Mouse (Mus musculus) embryonic facial prominence, embryonic 14.5 days (tissue): Measurements from ENCODE around the gene Pigh. TPM values are rescaled to one million over a fixed set of nuclear protein-coding genes. Genes with fewer than 3 reads are reported as not detected.
A peak's percentile ranks its signal among the peaks of the same experiment; 100 is the strongest.

Experiments used
- ATAC-seq: fragments of 200-750 bp; cut with Nextera tagmentation; 2 replicates; pipeline ENCODE4 v1.8.0; 2017; ENCODE audit warnings: low read depth, moderate number of reproducible peaks, moderate TSS enrichment
- DNase-seq: peaks from one replicate; pipeline ENCODE4 v3.0.0-alpha.2; 2015; ENCODE audit warnings: low spot score
- H3K27ac ChIP-seq: fragments of 300-500 bp; sonication (generic); replicated peaks from 2 replicates; pipeline ENCODE4 v1.5.1; 2014; ENCODE audit warnings: low read depth, mild to moderate bottlenecking, low read length, moderate library complexity
- H3K27me3 ChIP-seq: fragments of 300-500 bp; sonication (generic); replicated peaks from 2 replicates; pipeline ENCODE4 v1.6.1; 2014; ENCODE audit warnings: low read length; ENCODE audit not compliant: control insufficient read depth, insufficient read depth
- H3K36me3 ChIP-seq: fragments of 300-500 bp; sonication (generic); 2 replicates; pipeline ENCODE4 v1.6.1; 2014; ENCODE audit warnings: low read length, mixed read lengths; ENCODE audit not compliant: control insufficient read depth, insufficient read depth
- H3K4me1 ChIP-seq: fragments of 300-500 bp; sonication (generic); 2 replicates; pipeline ENCODE4 v1.6.1; 2014; ENCODE audit warnings: antibody characterized with exemption, low read length; ENCODE audit not compliant: control insufficient read depth, insufficient read depth
- H3K4me2 ChIP-seq: fragments of 300-500 bp; sonication (generic); 2 replicates; pipeline ENCODE4 v1.6.1; 2014; ENCODE audit warnings: low read depth, mild to moderate bottlenecking, low read length, moderate library complexity, mixed read lengths
- H3K4me3 ChIP-seq: fragments of 300-500 bp; sonication (generic); 2 replicates; pipeline ENCODE4 v1.5.1; 2014; ENCODE audit warnings: low read depth, mild to moderate bottlenecking, low read length
- H3K9ac ChIP-seq: fragments of 300-500 bp; sonication (generic); 2 replicates; pipeline ENCODE4 v1.6.1; 2014; ENCODE audit warnings: low read depth, mild to moderate bottlenecking, low read length, moderate library complexity, mixed read lengths
- H3K9me3 ChIP-seq: fragments of 300-500 bp; sonication (generic); 2 replicates; pipeline ENCODE4 v1.6.1; 2016; ENCODE audit warnings: low read length; ENCODE audit not compliant: control insufficient read depth
- WGBS: fragments of 180-500 bp; shearing (Covaris S2); extraction: QIAGEN DNeasy Blood & Tissue Kit; methylation state at CpG from one replicate; pipeline ENCODE4 v1.1.7; 2014; 5-methylcytosine and 5-hydroxymethylcytosine counted together
- polyA plus RNA-seq: library from polyadenylated mRNA; unstranded; fragments of >200 nt; fragmentation: Nextera tagmentation; extraction: Ambion mirVana; gene quantifications from 2 replicates; pipeline ENCODE4 v1.2.1, GENCODE M21; 2014

Pigh gene
- polyA plus RNA-seq = 20.1 and 24.5 TPM in 2 replicates

DNA sequence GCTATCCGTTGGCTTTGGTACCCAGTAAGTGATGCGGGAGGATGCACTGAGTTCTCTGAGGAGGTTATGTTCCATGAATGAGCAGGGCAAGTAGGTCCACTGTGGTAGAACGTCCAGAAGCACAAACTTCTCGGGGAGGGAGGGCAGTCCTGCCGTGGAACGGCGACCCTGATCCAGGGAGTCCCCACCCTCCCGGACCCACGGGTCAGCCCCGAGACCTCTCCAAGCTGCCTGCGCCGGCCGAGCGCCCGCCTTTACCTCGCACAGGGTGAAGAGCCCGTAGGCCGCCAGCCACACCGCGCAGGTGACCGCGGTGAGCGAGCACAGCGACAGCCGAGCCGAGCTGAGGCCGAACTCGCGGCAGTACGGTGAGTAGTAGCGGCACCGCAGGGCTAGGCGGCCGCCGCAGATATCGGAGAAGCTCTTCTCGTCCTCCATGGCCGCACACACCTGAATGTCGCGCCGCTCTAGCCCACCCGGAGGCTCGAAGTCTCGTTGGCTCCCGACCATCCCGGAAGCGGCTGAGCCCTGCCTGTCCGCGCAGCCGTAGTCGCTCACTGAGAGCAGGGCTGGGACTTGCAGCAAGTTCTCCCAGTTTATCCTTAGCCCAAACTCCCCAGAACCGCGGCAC lies at the start of gene Pigh:
Gene Pigh, minus strand, starts transcription at position 470 of the 631 bp plus-strand sequence.
- WGBS = 2% methylated on average over 20 of the region's 53 CpGs
- peak; percentile 99 for ATAC-seq

DNA sequence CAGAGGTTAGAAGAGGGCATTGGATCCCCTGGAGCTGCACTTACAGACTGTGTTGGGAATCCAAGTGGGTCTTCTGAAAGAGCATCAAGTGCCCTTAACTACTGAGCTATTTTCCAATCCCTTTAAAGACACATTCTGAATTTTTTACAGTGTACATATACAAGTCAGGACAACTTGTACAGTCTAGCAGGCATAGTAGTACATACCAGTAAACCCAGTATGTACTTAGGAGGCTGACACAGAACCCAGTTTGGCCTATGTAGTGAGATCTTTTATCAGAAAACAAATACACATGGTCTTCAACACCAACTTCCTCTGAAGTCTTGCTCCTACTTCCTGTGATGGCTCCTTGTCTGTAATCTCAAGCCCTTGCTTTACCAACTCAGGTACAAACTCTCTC lies 49.5 kb upstream of the Pigh start:
- Histone ChIP-seq H3K27ac (no peak overlapping the region), H3K36me3 (no peaks in the 10 kb centered on the region), H3K9me3 (no peaks in the 10 kb centered on the region), H3K4me3 (no peak overlapping the region), H3K9ac (no peak overlapping the region), H3K4me2 (no peak overlapping the region), H3K27me3 (no peaks in the 10 kb centered on the region), H3K4me1 (no peaks in the 10 kb centered on the region)
- DNase-seq = no peak
- ATAC-seq = no peak

More for the DNA sequence above, at the start of gene Pigh:
- H3K4me3 ChIP-seq = peak within 1 kb of the TSS; percentile 92
- no peaks in the 10 kb centered on the region for H3K9me3 ChIP-seq
- peaks cover 12% of the 10 kb centered on the region for H3K36me3 ChIP-seq
- DNase-seq = peak; percentile 96
- H3K27ac ChIP-seq = no peak within 1 kb of the TSS; the same call in 1 of the 2 replicates
- H3K4me1 ChIP-seq = peaks cover 6% of the 10 kb centered on the region
- H3K4me2 ChIP-seq = peak within 1 kb of the TSS; percentile 68
- H3K9ac ChIP-seq = peak within 1 kb of the TSS; percentile 91
- no peaks in the 10 kb centered on the region for H3K27me3 ChIP-seq

DNA sequence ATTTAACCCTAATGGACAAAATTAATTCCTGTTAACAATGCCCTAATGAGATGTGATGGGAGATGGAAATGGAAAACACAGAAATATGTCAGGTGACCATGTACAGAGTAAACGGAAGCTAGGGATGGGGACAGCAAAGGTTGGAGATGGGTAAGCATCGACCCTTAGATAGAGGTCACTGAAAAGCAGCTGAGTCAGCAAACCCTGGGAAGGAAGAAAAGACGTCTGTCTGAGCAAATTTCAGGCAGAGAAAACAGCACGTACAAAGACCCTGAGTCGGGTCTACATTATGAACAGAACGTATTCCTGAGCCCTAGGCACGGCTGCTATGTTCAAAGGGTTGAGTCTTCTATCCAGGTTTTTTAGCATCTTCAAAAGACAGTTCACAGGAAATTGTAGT lies 47.5 kb upstream of the Pigh start:
- H3K36me3 ChIP-seq = no peaks in the 10 kb centered on the region
- H3K4me2 ChIP-seq = no peak overlapping the region
- H3K4me3 ChIP-seq = no peak overlapping the region
- H3K9ac ChIP-seq = no peak overlapping the region
- WGBS = 53% methylated on average over 7 of the region's 7 CpGs
- ATAC-seq (no peak), DNase-seq (no peak)
- H3K9me3 ChIP-seq = no peaks in the 10 kb centered on the region
- peaks cover 15% of the 10 kb centered on the region for H3K27me3 ChIP-seq
- H3K4me1 ChIP-seq = no peaks in the 10 kb centered on the region
- no peak overlapping the region for H3K27ac ChIP-seq

DNA sequence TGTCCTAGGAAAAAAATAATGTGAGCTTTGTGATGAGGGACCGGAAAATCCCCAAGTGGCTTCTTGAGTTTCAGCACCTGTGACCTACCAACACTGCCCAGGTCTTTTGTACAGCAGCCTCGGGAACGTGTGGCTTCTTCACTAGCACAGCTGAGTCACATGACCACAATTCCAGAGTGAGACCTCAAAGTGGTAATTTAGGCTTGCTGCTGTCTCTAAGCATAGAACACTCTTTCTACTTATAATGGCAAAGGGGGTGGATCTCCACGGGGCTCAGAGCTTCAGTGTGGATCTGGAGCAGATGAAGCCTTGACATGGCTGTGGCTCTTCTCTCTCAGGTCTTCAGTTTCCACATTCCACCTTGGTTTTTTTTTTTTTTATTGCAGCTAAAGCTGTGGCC lies 45.7 kb upstream of the Pigh start:
- no peak overlapping the region for H3K27ac ChIP-seq
- peak; percentile 21; the same call in 1 of the 2 replicates for ATAC-seq
- H3K4me3 ChIP-seq = no peak overlapping the region
- DNase-seq = peak; percentile 20
- no peak overlapping the region for H3K9ac ChIP-seq
- 24% methylated on average over 4 of the region's 4 CpGs for WGBS
- no peaks in the 10 kb centered on the region for H3K9me3 ChIP-seq
- H3K27me3 ChIP-seq = peaks cover 34% of the 10 kb centered on the region
- H3K4me2 ChIP-seq = no peak overlapping the region
- no peaks in the 10 kb centered on the region for H3K36me3 ChIP-seq
- H3K4me1 ChIP-seq = no peaks in the 10 kb centered on the region

DNA sequence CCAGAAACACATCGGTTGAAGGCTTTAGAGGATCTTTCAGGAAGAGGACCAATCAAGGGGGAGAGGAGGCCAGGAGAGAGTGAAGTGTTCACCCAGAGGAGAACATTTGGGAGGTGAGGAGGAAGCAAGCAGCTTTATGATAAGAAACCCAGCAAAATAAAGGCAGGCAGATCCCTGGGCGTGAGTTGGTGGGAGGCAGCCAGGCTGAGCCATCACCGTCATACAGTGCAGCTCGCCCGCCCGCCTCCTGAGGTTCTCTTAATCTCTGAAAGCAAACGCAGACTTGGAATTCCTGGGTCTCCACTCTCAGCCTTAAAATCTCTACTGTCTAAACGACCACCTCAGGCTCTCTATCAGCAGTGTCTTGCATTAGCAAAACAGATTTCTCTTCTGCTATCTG lies 45.2 kb upstream of the Pigh start:
- Histone ChIP-seq H3K4me1 (no peaks in the 10 kb centered on the region), H3K9me3 (no peaks in the 10 kb centered on the region), H3K4me2 (no peak overlapping the region), H3K36me3 (no peaks in the 10 kb centered on the region), H3K27me3 (peaks cover 38% of the 10 kb centered on the region), H3K4me3 (no peak overlapping the region), H3K9ac (no peak overlapping the region), H3K27ac (no peak overlapping the region)
- ATAC-seq = no peak
- WGBS = 31% methylated on average over 8 of the region's 8 CpGs
- DNase-seq = no peak

DNA sequence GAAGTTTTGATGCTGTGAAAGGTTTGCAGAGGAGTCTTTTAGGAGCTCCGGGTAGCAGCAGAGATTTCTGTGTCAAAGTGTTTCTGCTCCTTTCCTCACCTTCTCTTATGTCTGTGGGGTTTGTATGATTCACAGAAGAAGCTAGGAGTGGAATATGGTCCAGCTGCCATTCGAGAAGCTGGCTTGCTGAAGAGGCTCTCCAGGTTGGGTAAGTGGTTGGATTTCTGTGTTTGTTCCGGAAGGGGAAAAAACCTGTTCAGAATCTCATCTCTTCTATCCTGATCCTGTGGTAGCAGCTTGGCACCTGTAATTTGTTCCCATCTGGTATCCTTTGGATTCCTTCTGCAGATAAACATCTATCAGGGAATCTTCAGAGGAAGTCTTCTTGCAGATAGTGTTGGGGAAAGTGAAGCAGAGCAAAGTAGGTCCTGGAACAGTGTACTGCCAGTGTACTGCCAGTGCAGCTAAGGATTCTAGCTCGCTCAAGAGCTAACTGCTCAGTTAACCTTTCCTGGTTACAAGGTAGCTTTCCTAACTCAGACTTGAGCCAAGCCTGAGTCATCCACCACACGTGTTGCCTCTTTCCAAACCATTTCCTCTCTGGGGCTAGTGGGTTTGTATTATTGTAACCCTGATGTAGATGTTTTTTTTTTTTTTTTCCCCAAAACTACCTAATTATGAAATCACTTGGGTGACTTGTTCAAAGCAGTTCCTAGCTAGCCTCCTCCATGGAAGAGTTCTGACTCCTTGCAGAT lies 42.4 kb upstream of the Pigh start:
- 31% methylated on average over 5 of the region's 5 CpGs for WGBS
- 0 out of 2 replicates have a peak overlapping the region, but pooled peaks have one; percentile 58 for H3K9ac ChIP-seq
- H3K4me2 ChIP-seq = peak overlapping the region; percentile 97
- no peaks in the 10 kb centered on the region for H3K9me3 ChIP-seq
- DNase-seq = no peak
- peaks cover 41% of the 10 kb centered on the region for H3K27me3 ChIP-seq
- no peaks in the 10 kb centered on the region for H3K4me1 ChIP-seq
- H3K36me3 ChIP-seq = no peaks in the 10 kb centered on the region
- peak overlapping the region; percentile 50 for H3K4me3 ChIP-seq
- no peak for ATAC-seq
- no peak overlapping the region for H3K27ac ChIP-seq

DNA sequence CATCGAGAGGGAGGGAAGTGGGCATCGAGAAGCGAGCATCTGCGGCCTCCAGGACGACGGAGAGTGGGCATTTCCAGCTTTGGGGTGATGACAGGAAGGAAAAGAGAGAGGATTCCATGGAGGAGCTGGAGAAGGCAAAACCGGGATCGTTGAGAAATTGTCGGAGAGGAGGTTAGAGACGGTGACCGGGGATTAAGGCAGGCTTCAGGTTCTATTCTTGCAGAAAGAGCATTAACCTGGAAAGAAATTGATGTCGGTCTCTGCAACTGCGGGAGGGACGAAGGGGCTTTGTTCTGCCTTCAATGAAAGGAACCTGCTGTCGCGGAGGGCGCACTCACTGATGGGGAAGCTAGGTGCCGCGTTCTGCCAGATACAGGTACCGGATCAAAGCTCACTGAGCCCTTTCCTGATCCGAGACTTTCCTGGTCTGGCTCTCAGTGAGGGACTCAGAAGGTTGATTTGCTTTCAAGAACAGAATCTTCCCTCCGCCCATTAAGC lies 41.8 kb upstream of the Pigh start:
- Histone ChIP-seq H3K9ac (peak overlapping the region; percentile 58), H3K4me3 (peak overlapping the region; percentile 50), H3K27ac (no peak overlapping the region), H3K9me3 (no peaks in the 10 kb centered on the region), H3K36me3 (no peaks in the 10 kb centered on the region), H3K4me2 (peak overlapping the region; percentile 97), H3K27me3 (peaks cover 41% of the 10 kb centered on the region), H3K4me1 (no peaks in the 10 kb centered on the region)
- DNase-seq = no peak
- ATAC-seq = no peak
- WGBS = 1% methylated on average over 21 of the region's 22 CpGs

DNA sequence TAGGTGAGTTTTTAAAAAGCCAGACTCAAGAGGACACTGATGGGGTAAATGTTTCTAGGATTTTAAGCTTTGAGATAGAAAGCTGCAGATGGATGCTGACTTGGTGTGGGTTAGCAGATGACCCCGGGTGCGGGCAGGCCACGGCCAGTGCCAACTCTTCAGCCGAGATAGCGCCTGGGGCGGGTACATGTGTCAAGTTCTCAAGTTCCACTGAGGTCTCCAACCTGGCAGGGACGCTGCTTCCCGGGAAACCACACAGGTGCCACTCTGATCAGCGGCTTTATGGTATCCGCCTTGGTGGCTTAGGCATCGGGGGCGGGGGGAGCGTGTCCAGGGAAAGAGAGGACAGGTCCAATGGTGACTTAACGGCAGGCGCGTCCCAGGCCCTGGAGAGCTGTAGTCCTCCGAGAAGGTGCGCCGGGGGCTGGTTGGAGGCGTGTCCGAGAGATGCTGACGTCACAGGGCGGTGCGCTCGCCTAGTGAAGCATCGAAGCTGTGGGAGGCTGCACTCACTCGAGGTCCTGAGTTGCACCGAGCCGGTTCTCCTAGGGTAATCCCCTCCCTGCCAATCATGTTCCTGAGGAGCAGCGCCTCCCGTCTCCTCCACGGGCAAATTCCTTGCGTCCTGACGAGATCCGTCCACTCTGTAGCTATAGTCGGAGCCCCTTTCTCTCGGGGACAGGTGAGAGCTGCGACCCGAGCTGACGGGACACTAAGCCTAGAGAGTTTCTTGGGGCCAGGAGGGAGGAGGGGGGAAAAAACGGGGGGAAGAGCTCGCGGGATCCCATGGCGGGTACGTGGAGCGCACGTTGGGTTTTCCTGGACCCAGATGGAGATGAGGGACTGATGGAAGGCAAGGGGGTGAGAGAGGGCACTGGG lies 41.1 kb upstream of the Pigh start, which contains the start of gene Arg2:
Gene Arg2, plus strand, starts transcription at position 479 of the 879 bp plus-strand sequence.
- H3K4me1 ChIP-seq = no peaks in the 10 kb centered on the region
- peak within 1 kb of the TSS; percentile 58 for H3K9ac ChIP-seq
- DNase-seq = peak; percentile 89
- WGBS = under 1% methylated on average over 42 of the region's 47 CpGs
- H3K36me3 ChIP-seq = no peaks in the 10 kb centered on the region
- H3K27ac ChIP-seq = no peak within 1 kb of the TSS
- no peaks in the 10 kb centered on the region for H3K9me3 ChIP-seq
- peak within 1 kb of the TSS; percentile 97 for H3K4me2 ChIP-seq
- peak; percentile 95 for ATAC-seq
- peak within 1 kb of the TSS; percentile 50 for H3K4me3 ChIP-seq
- peaks cover 41% of the 10 kb centered on the region for H3K27me3 ChIP-seq
